Mouse (Mus musculus) spleen, adult 2 months (tissue): ENCODE measurements around the gene Il9.

ENCODE experiments used
- CTCF ChIP-seq: fragments of 200-500 bp; IDR thresholded peaks from 2 replicates; pipeline ENCODE4 v1.5.1; 2011; ENCODE audit warnings: mild to moderate bottlenecking, inconsistent platforms; ENCODE audit not compliant: insufficient read depth, insufficient read length, insufficient replicate concordance; ENCODE audit errors: extremely low read depth
- POLR2A ChIP-seq: fragments of 200-500 bp; IDR thresholded peaks from 2 replicates; pipeline ENCODE4 v1.6.1; 2011; ENCODE audit warnings: low read depth, low read length, inconsistent platforms

GRCm38 (mm10) chr13:56434311-56434751 is 47.7 kb downstream of the Il9 start:
- TF ChIP-seq CTCF, result no peak
- no peak for TF ChIP-seq POLR2A
